Mouse (Mus musculus): ENCODE data around the gene Macrod1. TPM values are rescaled to one million over a fixed set of nuclear protein-coding genes. Genes with fewer than 3 reads are reported as not detected.

The Macrod1 gene
- polyA plus RNA-seq, 1 experiment from 2014 or later: 5.8 TPM

GRCm38 (mm10) chr19:7103349-7103992, 46.9 kb downstream of the Macrod1 start:
- no peak overlapping the region for H3K27ac ChIP-seq (ENCODE audit: low read length)

GRCm38 (mm10) chr19:7103993-7104401, 47.4 kb downstream of the Macrod1 start:
- ATAC-seq (ENCODE audit: low read depth): no peak; the same call in 1 of the 2 replicates
- H3K27me3 ChIP-seq (ENCODE audit: control insufficient read depth, insufficient read depth, low read depth, low read length): no peaks in the 10 kb centered on the region
- H3K4me3 ChIP-seq (ENCODE audit: low read depth, low read length): no peak overlapping the region
- H3K9ac ChIP-seq (ENCODE audit: low read depth, low read length): no peak overlapping the region
- peaks cover 2% of the 10 kb centered on the region; the same call in 1 of the 2 replicates for H3K4me1 ChIP-seq (ENCODE audit: control insufficient read depth, low read depth, low read length)
- WGBS (ENCODE audit: insufficient replicate concordance): 33% methylated on average over 19 of the region's 19 CpGs
- H3K27ac ChIP-seq (ENCODE audit: low read length): no peak overlapping the region
- H3K9me3 ChIP-seq (replicated peaks; ENCODE audit: control insufficient read depth, low read length): no peaks in the 10 kb centered on the region
- H3K36me3 ChIP-seq (ENCODE audit: control insufficient read depth, insufficient read depth): no peaks in the 10 kb centered on the region
- no peak overlapping the region for H3K4me2 ChIP-seq (ENCODE audit: low read depth, low read length)

More at GRCm38 (mm10) chr19:7103349-7103992, 46.9 kb downstream of the Macrod1 start:
- no peak for ATAC-seq (ENCODE audit: low read depth)
- 57% methylated on average over 4 of the region's 4 CpGs for WGBS (ENCODE audit: insufficient replicate concordance)
- Histone ChIP-seq H3K4me2 (ENCODE audit: low read depth, low read length) (no peak overlapping the region), H3K9ac (ENCODE audit: low read depth, low read length) (no peak overlapping the region), H3K4me1 (ENCODE audit: control insufficient read depth, low read depth, low read length) (peaks cover 2% of the 10 kb centered on the region; the same call in 1 of the 2 replicates), H3K36me3 (ENCODE audit: control insufficient read depth, insufficient read depth) (no peaks in the 10 kb centered on the region), H3K4me3 (ENCODE audit: low read depth, low read length) (no peak overlapping the region), H3K27me3 (ENCODE audit: control insufficient read depth, insufficient read depth, low read depth, low read length) (no peaks in the 10 kb centered on the region), H3K9me3 (replicated peaks; ENCODE audit: control insufficient read depth, low read length) (no peaks in the 10 kb centered on the region)

DNA sequence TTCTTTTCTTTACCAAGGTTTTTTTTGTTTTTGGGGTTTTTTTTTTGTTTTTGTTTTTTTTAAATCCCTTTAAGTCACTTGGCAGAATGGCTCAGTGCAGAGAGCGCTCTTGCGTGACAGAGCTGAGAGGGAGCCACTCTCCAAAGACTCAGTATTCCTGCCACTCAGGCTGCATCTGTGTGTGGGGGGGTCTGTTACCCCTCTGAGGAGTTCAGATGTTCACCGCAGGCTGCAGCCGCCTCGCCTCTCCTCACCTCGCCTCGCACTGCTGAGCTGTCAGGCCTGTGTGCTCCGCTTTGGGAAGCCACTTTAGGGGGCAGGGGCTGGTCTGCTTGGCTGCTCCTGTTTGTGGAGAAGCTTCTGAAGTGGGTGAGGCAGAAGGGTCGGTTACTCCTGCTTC, 48.9 kb downstream of the Macrod1 start, which contains the start of gene Flrt1:
TSS of gene Flrt1 (minus strand) at position 186 of the 400 bp plus-strand sequence.
- H3K4me3 ChIP-seq (ENCODE audit: low read depth, low read length): no peak within 1 kb of the TSS

DNA sequence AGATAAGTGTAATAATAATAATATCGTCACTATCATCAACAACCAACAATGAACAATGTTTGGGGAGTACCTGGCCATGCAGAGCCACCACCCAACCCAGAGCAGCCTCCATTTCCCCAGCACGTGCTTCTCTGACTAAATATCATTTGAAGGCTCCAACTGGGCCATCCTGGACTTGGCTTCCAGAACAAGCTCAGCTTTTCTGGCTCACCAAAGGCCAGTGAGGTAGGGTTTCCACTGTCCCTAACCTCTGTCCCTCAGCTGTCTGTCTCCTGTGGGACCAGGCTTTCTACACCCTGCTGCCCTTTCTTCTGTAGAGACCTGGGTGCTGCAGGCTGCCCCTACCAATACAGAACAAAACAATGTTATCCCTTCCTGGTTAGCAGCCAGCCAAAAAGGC, 50.0 kb downstream of the Macrod1 start:
- Histone ChIP-seq H3K27ac (ENCODE audit: low read length) (no peak overlapping the region), H3K4me2 (ENCODE audit: low read depth, low read length) (no peak overlapping the region), H3K4me3 (ENCODE audit: low read depth, low read length) (no peak overlapping the region)

More for the DNA sequence above, 48.9 kb downstream of the Macrod1 start, which contains the start of gene Flrt1:
- Histone ChIP-seq H3K4me2 (ENCODE audit: low read depth, low read length) (no peak within 1 kb of the TSS), H3K27ac (ENCODE audit: low read length) (no peak within 1 kb of the TSS), H3K9ac (ENCODE audit: low read depth, low read length) (no peak within 1 kb of the TSS), H3K36me3 (ENCODE audit: control insufficient read depth, insufficient read depth) (no peaks in the 10 kb centered on the region), H3K27me3 (ENCODE audit: control insufficient read depth, insufficient read depth, low read depth, low read length) (no peaks in the 10 kb centered on the region), H3K4me1 (ENCODE audit: control insufficient read depth, low read depth, low read length) (peaks cover 2% of the 10 kb centered on the region; the same call in 1 of the 2 replicates), H3K9me3 (replicated peaks; ENCODE audit: control insufficient read depth, low read length) (no peaks in the 10 kb centered on the region)
- WGBS (ENCODE audit: insufficient replicate concordance): 76% methylated on average over 9 of the region's 9 CpGs
- ATAC-seq (ENCODE audit: low read depth): no peak

GRCm38 (mm10) chr19:7107174-7107573, 50.6 kb downstream of the Macrod1 start:
- no peak for ATAC-seq (ENCODE audit: low read depth)
- no peaks in the 10 kb centered on the region for H3K27me3 ChIP-seq (ENCODE audit: control insufficient read depth, insufficient read depth, low read depth, low read length)
- H3K4me3 ChIP-seq (ENCODE audit: low read depth, low read length): no peak overlapping the region
- no peak overlapping the region for H3K27ac ChIP-seq (ENCODE audit: low read length)
- 70% methylated on average over 4 of the region's 4 CpGs for WGBS (ENCODE audit: insufficient replicate concordance)
- H3K4me2 ChIP-seq (ENCODE audit: low read depth, low read length): no peak overlapping the region
- no peaks in the 10 kb centered on the region for H3K36me3 ChIP-seq (ENCODE audit: control insufficient read depth, insufficient read depth)
- no peak overlapping the region for H3K9ac ChIP-seq (ENCODE audit: low read depth, low read length)
- H3K9me3 ChIP-seq (replicated peaks; ENCODE audit: control insufficient read depth, low read length): no peaks in the 10 kb centered on the region
- H3K4me1 ChIP-seq (ENCODE audit: control insufficient read depth, low read depth, low read length): peaks cover 2% of the 10 kb centered on the region; the same call in 1 of the 2 replicates

More for the DNA sequence above, 50.0 kb downstream of the Macrod1 start:
- Histone ChIP-seq H3K9ac (ENCODE audit: low read depth, low read length) (no peak overlapping the region), H3K4me1 (ENCODE audit: control insufficient read depth, low read depth, low read length) (peaks cover 2% of the 10 kb centered on the region; the same call in 1 of the 2 replicates), H3K9me3 (replicated peaks; ENCODE audit: control insufficient read depth, low read length) (no peaks in the 10 kb centered on the region), H3K36me3 (ENCODE audit: control insufficient read depth, insufficient read depth) (no peaks in the 10 kb centered on the region), H3K27me3 (ENCODE audit: control insufficient read depth, insufficient read depth, low read depth, low read length) (no peaks in the 10 kb centered on the region)
- no peak for ATAC-seq (ENCODE audit: low read depth)
- WGBS (ENCODE audit: insufficient replicate concordance): 65% methylated on average over 2 of the region's 2 CpGs

DNA sequence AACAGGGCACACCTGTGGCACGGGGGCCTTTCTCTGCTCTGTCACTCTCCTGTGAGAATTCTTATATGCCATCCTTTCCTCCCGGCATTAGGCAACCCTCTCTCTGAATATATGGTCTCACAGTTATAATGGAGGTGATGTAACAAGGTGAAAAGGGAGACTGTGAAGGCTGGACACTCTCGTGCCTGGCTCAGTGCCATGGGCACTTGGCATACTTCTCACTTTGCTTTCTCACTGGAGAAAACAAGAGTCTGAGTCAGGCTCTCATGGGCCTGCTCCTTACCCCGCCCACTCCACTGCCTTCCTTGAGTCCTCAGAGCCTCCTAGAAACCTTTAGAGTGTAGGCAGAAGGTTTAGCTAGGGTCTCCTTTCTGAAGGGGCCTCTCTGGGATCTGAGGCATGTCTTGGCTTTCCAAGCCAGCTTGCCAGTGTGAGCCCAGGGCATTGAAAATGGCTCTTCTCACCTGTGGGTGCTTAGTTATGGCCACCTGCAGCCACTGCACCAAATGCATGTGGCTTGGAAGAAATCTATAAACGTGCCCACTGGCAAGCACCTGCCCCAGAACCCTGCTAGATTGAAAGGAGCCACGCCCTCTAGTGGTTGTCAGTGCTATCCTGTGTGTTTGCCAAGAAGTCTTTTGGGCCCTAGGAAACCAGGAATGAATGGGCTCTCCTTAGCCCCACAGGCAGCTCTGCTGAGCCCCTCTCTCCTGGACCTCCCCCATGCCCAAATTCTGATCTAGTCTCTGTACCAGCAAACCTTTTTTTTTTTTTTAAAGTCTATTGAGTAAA, 51.7 kb downstream of the Macrod1 start:
- no peak for ATAC-seq (ENCODE audit: low read depth)
- Histone ChIP-seq H3K4me3 (ENCODE audit: low read depth, low read length) (no peak overlapping the region), H3K9me3 (replicated peaks; ENCODE audit: control insufficient read depth, low read length) (no peaks in the 10 kb centered on the region), H3K9ac (ENCODE audit: low read depth, low read length) (no peak overlapping the region), H3K4me2 (ENCODE audit: low read depth, low read length) (no peak overlapping the region), H3K27me3 (ENCODE audit: control insufficient read depth, insufficient read depth, low read depth, low read length) (no peaks in the 10 kb centered on the region), H3K4me1 (ENCODE audit: control insufficient read depth, low read depth, low read length) (peaks cover 2% of the 10 kb centered on the region; the same call in 1 of the 2 replicates), H3K36me3 (ENCODE audit: control insufficient read depth, insufficient read depth) (no peaks in the 10 kb centered on the region), H3K27ac (ENCODE audit: low read length) (no peak overlapping the region)
- 45% methylated on average over 6 of the region's 6 CpGs for WGBS (ENCODE audit: insufficient replicate concordance)

- WGBS (ENCODE audit: insufficient replicate concordance): 25% methylated on average over 5 of the region's 5 CpGs
- H3K9ac ChIP-seq (ENCODE audit: low read depth, low read length): no peak overlapping the region
- H3K4me2 ChIP-seq (ENCODE audit: low read depth, low read length): no peak overlapping the region
Observed at GRCm38 (mm10) chr19:7110097-7110496, 53.5 kb downstream of the Macrod1 start.

GRCm38 (mm10) chr19:7110875-7111274, 54.3 kb downstream of the Macrod1 start:
- Histone ChIP-seq H3K9ac (ENCODE audit: low read depth, low read length) (no peak overlapping the region), H3K27ac (ENCODE audit: low read length) (no peak overlapping the region)
- WGBS (ENCODE audit: insufficient replicate concordance): 57% methylated on average over 6 of the region's 6 CpGs

More at GRCm38 (mm10) chr19:7110097-7110496, 53.5 kb downstream of the Macrod1 start:
- Histone ChIP-seq H3K4me1 (ENCODE audit: control insufficient read depth, low read depth, low read length) (peaks cover 12% of the 10 kb centered on the region), H3K9me3 (replicated peaks; ENCODE audit: control insufficient read depth, low read length) (no peaks in the 10 kb centered on the region), H3K36me3 (ENCODE audit: control insufficient read depth, insufficient read depth) (no peaks in the 10 kb centered on the region), H3K27me3 (ENCODE audit: control insufficient read depth, insufficient read depth, low read depth, low read length) (no peaks in the 10 kb centered on the region), H3K4me3 (ENCODE audit: low read depth, low read length) (no peak overlapping the region), H3K27ac (ENCODE audit: low read length) (no peak overlapping the region)
- no peak for ATAC-seq (ENCODE audit: low read depth)

GRCm38 (mm10) chr19:7111309-7111708, 54.7 kb downstream of the Macrod1 start:
- H3K4me3 ChIP-seq (ENCODE audit: low read depth, low read length): no peak overlapping the region
- no peak overlapping the region for H3K4me2 ChIP-seq (ENCODE audit: low read depth, low read length)
- 73% methylated on average over 6 of the region's 6 CpGs for WGBS (ENCODE audit: insufficient replicate concordance)
- no peaks in the 10 kb centered on the region for H3K9me3 ChIP-seq (replicated peaks; ENCODE audit: control insufficient read depth, low read length)
- peaks cover 24% of the 10 kb centered on the region for H3K4me1 ChIP-seq (ENCODE audit: control insufficient read depth, low read depth, low read length)
- no peak overlapping the region for H3K27ac ChIP-seq (ENCODE audit: low read length)
- no peaks in the 10 kb centered on the region for H3K27me3 ChIP-seq (ENCODE audit: control insufficient read depth, insufficient read depth, low read depth, low read length)
- H3K36me3 ChIP-seq (ENCODE audit: control insufficient read depth, insufficient read depth): no peaks in the 10 kb centered on the region
- no peak overlapping the region for H3K9ac ChIP-seq (ENCODE audit: low read depth, low read length)
- ATAC-seq (ENCODE audit: low read depth): no peak

More at GRCm38 (mm10) chr19:7110875-7111274, 54.3 kb downstream of the Macrod1 start:
- no peaks in the 10 kb centered on the region for H3K36me3 ChIP-seq (ENCODE audit: control insufficient read depth, insufficient read depth)
- H3K4me3 ChIP-seq (ENCODE audit: low read depth, low read length): no peak overlapping the region
- H3K4me2 ChIP-seq (ENCODE audit: low read depth, low read length): no peak overlapping the region
- no peaks in the 10 kb centered on the region for H3K27me3 ChIP-seq (ENCODE audit: control insufficient read depth, insufficient read depth, low read depth, low read length)
- no peaks in the 10 kb centered on the region for H3K9me3 ChIP-seq (replicated peaks; ENCODE audit: control insufficient read depth, low read length)
- H3K4me1 ChIP-seq (ENCODE audit: control insufficient read depth, low read depth, low read length): peaks cover 19% of the 10 kb centered on the region
- no peak for ATAC-seq (ENCODE audit: low read depth)
